Mouse (Mus musculus) lung, postnatal 0 days (tissue): Measurements from ENCODE around the gene Mapkapk3. TPM values are rescaled to one million over a fixed set of nuclear protein-coding genes. Genes with fewer than 3 reads are reported as not detected.
A peak's percentile ranks its signal among the peaks of the same experiment; 100 is the strongest.

Source experiments
- ATAC-seq: fragments of 200-750 bp; cut with Nextera tagmentation; 2 replicates; pipeline ENCODE4 v1.8.0; 2017; ENCODE audit warnings: moderate library complexity
- DNase-seq: peaks from one replicate; pipeline ENCODE4 v3.0.0-alpha.2; 2016; ENCODE audit warnings: low spot score
- H3K27ac ChIP-seq: fragments of 300-500 bp; sonication (generic); 2 replicates; pipeline ENCODE4 v1.5.1; 2014; ENCODE audit warnings: antibody characterized with exemption, mild to moderate bottlenecking, low read length, mixed read lengths
- H3K27me3 ChIP-seq: fragments of 300-500 bp; sonication (generic); replicated peaks from 2 replicates; pipeline ENCODE4 v1.6.1; 2014; ENCODE audit warnings: low read length, mixed read lengths; ENCODE audit not compliant: insufficient read depth
- H3K36me3 ChIP-seq: fragments of 300-500 bp; sonication (generic); 2 replicates; pipeline ENCODE4 v1.6.1; 2014; ENCODE audit warnings: low read length, mixed read lengths; ENCODE audit not compliant: insufficient read depth
- H3K4me1 ChIP-seq: fragments of 300-500 bp; sonication (generic); 2 replicates; pipeline ENCODE4 v1.6.1; 2014; ENCODE audit warnings: antibody characterized with exemption, low read depth, low read length, mixed read lengths; ENCODE audit not compliant: insufficient read depth
- H3K4me2 ChIP-seq: fragments of 300-500 bp; sonication (generic); replicated peaks from 2 replicates; pipeline ENCODE4 v1.6.1; 2014; ENCODE audit warnings: low read depth, mild to moderate bottlenecking, low read length, moderate library complexity, mixed read lengths
- H3K4me3 ChIP-seq: fragments of 300-500 bp; sonication (generic); 2 replicates; pipeline ENCODE4 v1.5.1; 2014; ENCODE audit warnings: low read depth, low read length
- H3K9ac ChIP-seq: fragments of 300-500 bp; sonication (generic); replicated peaks from 2 replicates; pipeline ENCODE4 v1.6.1; 2014; ENCODE audit warnings: low read depth, mild to moderate bottlenecking
- H3K9me3 ChIP-seq: fragments of 300-500 bp; sonication (generic); 2 replicates; pipeline ENCODE4 v1.6.1; 2016; ENCODE audit warnings: low read length, mixed read lengths
- CTCF ChIP-seq: IDR thresholded peaks from 2 replicates; pipeline ENCODE4 v1.5.1; 2016; ENCODE audit warnings: antibody characterized with exemption, mild to moderate bottlenecking
- EP300 ChIP-seq: IDR thresholded peaks from 2 replicates; pipeline ENCODE4 v1.6.1; 2016; ENCODE audit warnings: antibody characterized with exemption, mild to moderate bottlenecking, control low read depth
- WGBS: fragments of 180-500 bp; shearing (Covaris S2); extraction: QIAGEN DNeasy Blood & Tissue Kit; methylation state at CpG from one replicate; pipeline ENCODE4 v1.1.7; 2014; 5-methylcytosine and 5-hydroxymethylcytosine counted together
- polyA plus RNA-seq: library from polyadenylated mRNA; unstranded; fragments of >200 nt; fragmentation: Nextera tagmentation; extraction: Ambion mirVana; gene quantifications from 2 replicates; pipeline ENCODE4 v1.2.1, GENCODE M21; 2015

Gene Mapkapk3
- polyA plus RNA-seq, 1 experiment from 2014 or later: 22.9 TPM

DNA sequence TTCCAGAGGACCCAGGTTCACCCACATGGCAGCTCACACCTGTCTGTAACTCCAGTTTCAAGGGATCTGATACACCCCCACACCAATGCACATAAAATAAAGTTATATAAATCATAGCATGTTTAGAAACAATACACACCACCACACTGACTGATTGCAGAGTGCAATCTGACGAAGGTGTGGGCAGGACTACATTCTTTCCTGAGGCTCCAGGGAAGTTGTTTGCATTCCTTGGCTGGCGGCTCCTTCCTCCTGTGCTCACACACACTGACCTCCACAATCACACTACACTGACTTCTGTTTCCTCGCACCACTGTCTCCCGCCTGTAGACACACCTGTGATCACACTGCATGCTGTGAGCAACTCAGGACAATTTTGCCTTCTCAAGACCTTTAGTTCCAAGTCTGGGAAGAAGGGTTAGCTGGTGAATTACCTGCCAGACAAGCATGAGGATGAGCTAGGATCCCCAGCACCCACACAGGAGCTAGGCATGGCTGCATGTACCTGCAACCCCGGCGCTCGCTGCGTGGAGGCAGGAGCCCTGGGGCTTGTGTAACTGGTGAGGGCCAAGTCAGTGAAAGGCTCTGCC, 32.9 kb upstream of the Mapkapk3 start:
- no peaks in the 10 kb centered on the region for H3K36me3 ChIP-seq
- WGBS: 60% methylated on average over 8 of the region's 8 CpGs
- DNase-seq: peak; percentile 73

DNA sequence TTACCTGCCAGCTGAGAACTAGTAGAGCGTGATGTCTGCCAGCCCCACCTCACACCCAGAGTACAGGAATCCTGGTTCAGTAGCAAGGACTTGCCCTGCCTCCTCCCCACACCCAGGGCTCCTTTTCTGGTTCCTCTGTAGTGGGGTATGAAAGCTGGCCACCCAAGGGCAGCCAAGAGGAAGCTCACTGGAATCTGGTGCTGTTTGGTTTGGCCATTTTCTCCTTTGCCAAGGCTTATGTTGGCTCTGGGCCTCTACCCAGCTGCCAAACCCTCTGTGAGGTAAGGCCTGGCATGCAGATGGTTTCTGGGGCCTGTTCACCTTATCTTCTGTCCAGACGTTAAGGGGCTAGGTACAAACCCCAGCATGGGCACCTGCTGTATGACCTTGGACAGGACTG, 26.1 kb upstream of the Mapkapk3 start:
- no peak overlapping the region for H3K27ac ChIP-seq
- TF ChIP-seq CTCF (no peak), EP300 (no peak)
- peak; percentile 14; the same call in 1 of the 2 replicates for ATAC-seq

More for the DNA sequence above, 32.9 kb upstream of the Mapkapk3 start:
- no peaks in the 10 kb centered on the region for H3K27me3 ChIP-seq
- H3K9ac ChIP-seq: no peak overlapping the region
- TF ChIP-seq EP300 (peak; percentile 21; the same call in 1 of the 2 replicates), CTCF (no peak)
- no peak overlapping the region for H3K4me2 ChIP-seq
- H3K4me1 ChIP-seq: peaks cover 6% of the 10 kb centered on the region
- no peak overlapping the region for H3K4me3 ChIP-seq
- H3K9me3 ChIP-seq: no peaks in the 10 kb centered on the region
- H3K27ac ChIP-seq: peak overlapping the region; percentile 77
- peak; percentile 74 for ATAC-seq

GRCm38 (mm10) chr9:107313926-107314325, 24.2 kb upstream of the Mapkapk3 start:
- H3K9ac ChIP-seq: no peak overlapping the region
- no peaks in the 10 kb centered on the region for H3K27me3 ChIP-seq
- 55% methylated on average over 3 of the region's 3 CpGs for WGBS
- peaks cover 3% of the 10 kb centered on the region; the same call in 1 of the 2 replicates for H3K4me1 ChIP-seq
- DNase-seq: no peak
- H3K9me3 ChIP-seq: no peaks in the 10 kb centered on the region
- TF ChIP-seq CTCF: no peak
- TF ChIP-seq EP300: no peak
- H3K36me3 ChIP-seq: no peaks in the 10 kb centered on the region
- ATAC-seq: no peak
- H3K4me2 ChIP-seq: no peak overlapping the region
- H3K27ac ChIP-seq: no peak overlapping the region
- H3K4me3 ChIP-seq: no peak overlapping the region

More for the DNA sequence above, 26.1 kb upstream of the Mapkapk3 start:
- H3K9ac ChIP-seq: no peak overlapping the region
- peaks cover 3% of the 10 kb centered on the region; the same call in 1 of the 2 replicates for H3K4me1 ChIP-seq
- H3K4me3 ChIP-seq: no peak overlapping the region
- no peak for DNase-seq
- H3K27me3 ChIP-seq: no peaks in the 10 kb centered on the region
- no peaks in the 10 kb centered on the region for H3K9me3 ChIP-seq
- H3K36me3 ChIP-seq: no peaks in the 10 kb centered on the region
- WGBS: 52% methylated on average over 2 of the region's 2 CpGs
- H3K4me2 ChIP-seq: no peak overlapping the region

DNA sequence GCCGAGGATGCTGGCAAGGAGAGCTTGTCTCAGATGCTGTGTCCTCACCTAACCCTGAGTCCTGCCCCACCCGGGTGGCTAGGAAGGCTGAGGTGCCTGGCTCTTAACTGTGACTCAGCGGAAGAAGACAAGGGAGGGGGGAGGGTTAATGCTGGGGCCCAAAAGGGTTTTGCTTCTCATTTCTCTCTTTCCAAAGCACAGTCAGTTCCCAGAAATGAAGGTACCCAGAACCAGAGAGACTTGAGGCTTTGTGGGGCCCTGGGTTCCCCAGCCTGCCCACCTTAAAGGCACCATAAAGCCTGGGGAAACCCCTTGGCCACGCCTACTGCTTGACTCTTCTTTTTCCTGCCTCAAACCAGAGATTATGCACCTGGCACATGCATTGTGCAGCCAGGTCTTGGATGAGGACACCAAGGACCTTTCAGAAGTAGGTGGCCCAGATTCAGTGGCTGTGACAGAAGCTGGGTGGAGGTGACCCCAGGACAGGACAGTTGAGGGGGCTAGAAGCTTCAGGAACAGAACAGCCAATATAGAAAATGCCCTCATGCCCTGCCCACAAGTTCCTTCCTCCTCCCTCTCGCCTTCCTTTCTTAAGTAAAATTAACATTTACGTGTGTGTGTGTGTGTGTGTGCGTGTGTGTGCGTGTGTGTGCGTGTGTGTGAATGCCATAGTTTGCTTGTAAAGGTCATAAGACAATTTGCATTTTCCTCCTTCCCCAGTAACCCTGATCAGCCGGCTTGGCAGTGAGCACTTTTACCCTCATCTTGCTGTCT, 23.3 kb upstream of the Mapkapk3 start:
- no peak overlapping the region for H3K9ac ChIP-seq
- H3K4me1 ChIP-seq: peaks cover 8% of the 10 kb centered on the region
- TF ChIP-seq CTCF: no peak
- no peak for TF ChIP-seq EP300
- ATAC-seq (0 out of 2 replicates have a peak, but pooled peaks have one; percentile 18), DNase-seq (peak; percentile 61)
- H3K27ac ChIP-seq: 0 out of 2 replicates have a peak overlapping the region, but pooled peaks have one; percentile 21
- no peak overlapping the region for H3K4me2 ChIP-seq
- no peaks in the 10 kb centered on the region for H3K36me3 ChIP-seq
- H3K4me3 ChIP-seq: no peak overlapping the region
- 35% methylated on average over 10 of the region's 10 CpGs for WGBS
- no peaks in the 10 kb centered on the region for H3K9me3 ChIP-seq
- no peaks in the 10 kb centered on the region for H3K27me3 ChIP-seq

GRCm38 (mm10) chr9:107309600-107309999, 19.9 kb upstream of the Mapkapk3 start:
- Histone ChIP-seq H3K36me3 (no peaks in the 10 kb centered on the region), H3K4me3 (no peak overlapping the region), H3K27me3 (no peaks in the 10 kb centered on the region), H3K4me2 (no peak overlapping the region), H3K9me3 (no peaks in the 10 kb centered on the region), H3K9ac (no peak overlapping the region), H3K4me1 (peaks cover 24% of the 10 kb centered on the region), H3K27ac (no peak overlapping the region)
- no peak for DNase-seq
- ATAC-seq: no peak
- WGBS: 67% methylated on average over 5 of the region's 5 CpGs
- no peak for TF ChIP-seq CTCF
- TF ChIP-seq EP300: no peak

GRCm38 (mm10) chr9:107309171-107309570, 19.5 kb upstream of the Mapkapk3 start:
- TF ChIP-seq CTCF (no peak), EP300 (no peak)
- no peaks in the 10 kb centered on the region for H3K36me3 ChIP-seq
- no peak overlapping the region for H3K4me3 ChIP-seq
- H3K27me3 ChIP-seq: no peaks in the 10 kb centered on the region
- no peaks in the 10 kb centered on the region for H3K9me3 ChIP-seq
- H3K9ac ChIP-seq: no peak overlapping the region
- no peak for DNase-seq
- ATAC-seq: no peak
- H3K4me2 ChIP-seq: no peak overlapping the region
- 49% methylated on average over 9 of the region's 9 CpGs for WGBS
- H3K4me1 ChIP-seq: peaks cover 27% of the 10 kb centered on the region
- H3K27ac ChIP-seq: no peak overlapping the region
